Mouse (Mus musculus) spleen, adult 2 months (tissue): ENCODE data around the gene Cxcr5. TPM values are rescaled to one million over a fixed set of nuclear protein-coding genes. Genes with fewer than 3 reads are reported as not detected.

Source experiments
- DNase-seq, 2 experiments: peaks; one replicate each; pipeline versions ENCODE4 v3.0.0 to v3.0.0-alpha.2; 2012 to 2021; ENCODE audit warnings: low spot score in 2 of 2, low read depth in 1 of 2
- H3K27ac ChIP-seq: fragments of 200-500 bp; 2 replicates; pipeline ENCODE4 v1.5.1; 2012; ENCODE audit warnings: low read length, inconsistent platforms; ENCODE audit not compliant: insufficient read depth
- H3K27me3 ChIP-seq: fragments of 200-500 bp; 2 replicates; pipeline ENCODE4 v1.6.1; 2012; ENCODE audit warnings: mild to moderate bottlenecking, moderate library complexity, low read length, inconsistent platforms; ENCODE audit not compliant: control insufficient read depth, insufficient read depth
- H3K36me3 ChIP-seq: fragments of 200-500 bp; 2 replicates; pipeline ENCODE4 v1.6.1; 2012; ENCODE audit warnings: mild to moderate bottlenecking, low read length, inconsistent platforms; ENCODE audit not compliant: control insufficient read depth, insufficient read depth
- H3K4me1 ChIP-seq: fragments of 200-500 bp; 2 replicates; pipeline ENCODE4 v1.6.1; 2011; ENCODE audit warnings: inconsistent platforms; ENCODE audit not compliant: control insufficient read depth, insufficient read depth, insufficient read length
- H3K4me3 ChIP-seq: fragments of 200-500 bp; 2 replicates; pipeline ENCODE4 v1.5.1; 2011; ENCODE audit warnings: mild to moderate bottlenecking, inconsistent platforms; ENCODE audit not compliant: insufficient read depth, insufficient read length; ENCODE audit errors: extremely low read depth
- CTCF ChIP-seq: fragments of 200-500 bp; IDR thresholded peaks from 2 replicates; pipeline ENCODE4 v1.5.1; 2011; ENCODE audit warnings: mild to moderate bottlenecking, inconsistent platforms; ENCODE audit not compliant: insufficient read depth, insufficient read length, insufficient replicate concordance; ENCODE audit errors: extremely low read depth
- POLR2A ChIP-seq: fragments of 200-500 bp; IDR thresholded peaks from 2 replicates; pipeline ENCODE4 v1.6.1; 2011; ENCODE audit warnings: low read depth, low read length, inconsistent platforms
- WGBS: fragments of 180-500 bp; shearing (Covaris S2); methylation state at CpG from one replicate; pipeline ENCODE4 v1.1.7; 2018; 5-methylcytosine and 5-hydroxymethylcytosine counted together
- polyA plus RNA-seq: library from polyadenylated mRNA; depleted of rRNA; stranded (reverse); fragments of >200 nt; gene quantifications from 2 replicates; pipeline ENCODE4 v1.2.3, GENCODE M21; 2012

The Cxcr5 gene
- polyA plus RNA-seq, 1 experiment = 133 TPM

- Histone ChIP-seq H3K36me3 (peaks cover 32% of the 10 kb centered on the region), H3K4me1 (peaks cover 9% of the 10 kb centered on the region; the same call in 1 of the 2 replicates), H3K4me3 (no peak overlapping the region), H3K27me3 (no peaks in the 10 kb centered on the region), H3K27ac (no peak overlapping the region)
- WGBS = 89% methylated on average over 20 of the region's 20 CpGs
- no peak for DNase-seq
- TF ChIP-seq POLR2A (no peak), CTCF (no peak)
These were observed 56.5 kb downstream of the Cxcr5 start for GRCm38 (mm10) chr9:44504893-44505823.

- Histone ChIP-seq H3K4me1 (peaks cover 12% of the 10 kb centered on the region), H3K36me3 (peaks cover 23% of the 10 kb centered on the region), H3K27me3 (no peaks in the 10 kb centered on the region), H3K27ac (no peak overlapping the region), H3K4me3 (no peak overlapping the region)
- 7% methylated on average over 4 of the region's 4 CpGs for WGBS
- TF ChIP-seq CTCF (peak; percentile 93; the same call in 1 of the 2 replicates), POLR2A (no peak)
- DNase-seq = peak in 1 of 2 experiments; percentile 83
These were observed 59.7 kb downstream of the Cxcr5 start for GRCm38 (mm10) chr9:44502006-44502405.

- Histone ChIP-seq H3K27ac (no peak overlapping the region), H3K4me3 (no peak overlapping the region), H3K27me3 (no peaks in the 10 kb centered on the region), H3K36me3 (peaks cover 17% of the 10 kb centered on the region), H3K4me1 (peaks cover 18% of the 10 kb centered on the region)
- no peak for TF ChIP-seq POLR2A
- no peak for TF ChIP-seq CTCF
- DNase-seq = no peak
- 80% methylated on average over 10 of the region's 10 CpGs for WGBS
These were observed 60.3 kb downstream of the Cxcr5 start for GRCm38 (mm10) chr9:44501206-44501879.

GRCm38 (mm10) chr9:44500638-44501175 is 61.0 kb downstream of the Cxcr5 start:
- no peak overlapping the region for H3K27ac ChIP-seq
- 92% methylated on average over 8 of the region's 8 CpGs for WGBS
- DNase-seq = no peak
- TF ChIP-seq CTCF (no peak), POLR2A (no peak)
- no peak overlapping the region for H3K4me3 ChIP-seq
- H3K36me3 ChIP-seq = peaks cover 11% of the 10 kb centered on the region
- H3K4me1 ChIP-seq = peaks cover 21% of the 10 kb centered on the region
- no peaks in the 10 kb centered on the region for H3K27me3 ChIP-seq

GRCm38 (mm10) chr9:44500163-44500533 is 61.5 kb downstream of the Cxcr5 start:
- no peak overlapping the region for H3K4me3 ChIP-seq
- TF ChIP-seq POLR2A (no peak), CTCF (no peak)
- DNase-seq = no peak
- H3K36me3 ChIP-seq = peaks cover 8% of the 10 kb centered on the region
- 69% methylated on average over 5 of the region's 5 CpGs for WGBS
- peaks cover 26% of the 10 kb centered on the region for H3K4me1 ChIP-seq
- no peak overlapping the region for H3K27ac ChIP-seq
- H3K27me3 ChIP-seq = no peaks in the 10 kb centered on the region

- Histone ChIP-seq H3K4me1 (peaks cover 31% of the 10 kb centered on the region), H3K27me3 (no peaks in the 10 kb centered on the region), H3K27ac (no peak overlapping the region; the same call in 1 of the 2 replicates), H3K36me3 (peaks cover 4% of the 10 kb centered on the region), H3K4me3 (no peak overlapping the region)
- TF ChIP-seq POLR2A (no peak), CTCF (no peak)
- DNase-seq = no peak
- WGBS = 60% methylated on average over 20 of the region's 20 CpGs
These were observed 62.1 kb downstream of the Cxcr5 start for GRCm38 (mm10) chr9:44499356-44500162.
